Mouse (Mus musculus) ovary, adult 18-20 months (tissue): ENCODE measurements around the gene Cks1brt.
"Not testable (repeated sequence)": the region's sequence is repeated elsewhere in the genome, so short reads cannot be mapped to it uniquely, and the experiment has no call there.

Experiments used
- DNase-seq: peaks from one replicate; pipeline ENCODE4 v3.0.0; 2022; ENCODE audit warnings: low spot score, mixed read lengths

Cks1brt gene

GRCm38 (mm10) chr8:85151624-85152023 lies at the start of gene Cks1brt:
TSS of gene Cks1brt (plus strand) at chr8:85151924.
- DNase-seq: no peak

GRCm38 (mm10) chr8:85113241-85113640 lies 38.5 kb upstream of the Cks1brt start:
- no peak for DNase-seq

GRCm38 (mm10) chr8:85115501-85115900 lies 36.2 kb upstream of the Cks1brt start:
- no peak for DNase-seq

GRCm38 (mm10) chr8:85116984-85117383 lies 34.7 kb upstream of the Cks1brt start:
- DNase-seq: no peak

GRCm38 (mm10) chr8:85119052-85119981 lies 32.4 kb upstream of the Cks1brt start:
- peak; percentile 72 for DNase-seq

- DNase-seq: not testable (repeated sequence)
Measured at GRCm38 (mm10) chr8:85120251-85120650, 31.5 kb upstream of the Cks1brt start.

- DNase-seq: no peak
Measured at GRCm38 (mm10) chr8:85122995-85123394, 28.7 kb upstream of the Cks1brt start, which contains the start of gene Zfp791. TSS of gene Zfp791 (minus strand) at chr8:85123095.

- no peak for DNase-seq
Measured at GRCm38 (mm10) chr8:85123691-85124090, 28.0 kb upstream of the Cks1brt start.

GRCm38 (mm10) chr8:85132335-85132734 lies 19.4 kb upstream of the Cks1brt start:
- DNase-seq: no peak

- DNase-seq: not testable (repeated sequence)
Measured at GRCm38 (mm10) chr8:85135690-85136089, 16.0 kb upstream of the Cks1brt start.

GRCm38 (mm10) chr8:85142516-85142915 lies 9.2 kb upstream of the Cks1brt start:
- no peak for DNase-seq

GRCm38 (mm10) chr8:85171291-85171690 lies 19.6 kb downstream of the Cks1brt start:
- DNase-seq: no peak

- DNase-seq: no peak
Measured at GRCm38 (mm10) chr8:85175892-85176291, 24.2 kb downstream of the Cks1brt start.

GRCm38 (mm10) chr8:85192346-85192745 lies 40.6 kb downstream of the Cks1brt start:
- no peak for DNase-seq

GRCm38 (mm10) chr8:85220220-85220619 lies 68.5 kb downstream of the Cks1brt start:
- DNase-seq: no peak

- DNase-seq: no peak
Measured at GRCm38 (mm10) chr8:85220992-85221391, 69.3 kb downstream of the Cks1brt start.
